Mouse (Mus musculus) telencephalon, adult 2 months (tissue): ENCODE measurements around the gene Cdh13.
"Not testable (repeated sequence)": the region's sequence is repeated elsewhere in the genome, so short reads cannot be mapped to it uniquely, and the experiment has no call there.

Experiments used
- DNase-seq: peaks from one replicate; pipeline ENCODE4 v3.0.0-alpha.2; 2011; ENCODE audit warnings: low read depth, low spot score

Gene Cdh13

DNA sequence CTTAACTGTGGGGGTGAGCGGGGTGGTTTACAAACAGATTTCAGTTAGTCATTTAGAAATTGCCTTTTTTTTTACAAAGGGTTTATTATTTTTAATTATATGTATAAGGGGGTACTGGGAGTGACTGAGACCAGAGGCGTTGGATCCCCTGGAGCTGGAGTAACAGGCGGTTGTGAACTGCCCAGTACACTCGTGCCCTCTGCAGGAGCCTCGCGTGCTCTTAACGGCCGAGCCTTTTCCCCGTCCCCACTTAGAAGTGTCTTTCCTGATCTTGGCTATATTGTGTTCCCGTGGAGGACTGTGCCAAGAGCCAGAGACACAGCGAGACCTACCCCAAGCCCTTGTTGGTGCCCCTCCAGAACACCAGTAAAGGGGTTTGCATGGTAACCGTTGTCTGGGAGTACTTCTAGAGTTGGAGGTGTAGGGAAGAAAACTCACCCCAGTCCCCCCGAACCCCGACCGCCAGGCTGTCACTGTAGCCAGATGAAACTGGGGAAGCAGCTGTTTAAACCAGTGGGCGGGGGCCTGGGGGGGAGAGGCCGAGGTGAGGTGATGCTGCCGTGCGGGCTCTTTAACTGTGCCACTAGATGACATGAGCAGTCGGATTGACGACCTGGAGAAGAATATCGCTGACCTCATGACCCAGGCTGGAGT, 1061.6 kb downstream of the Cdh13 start:
- no peak for DNase-seq

- no peak for DNase-seq
Observed at GRCm38 (mm10) chr8:119345683-119346075, 1062.1 kb downstream of the Cdh13 start.

- DNase-seq, result no peak
Observed at GRCm38 (mm10) chr8:119351647-119352046, 1068.1 kb downstream of the Cdh13 start.

DNA sequence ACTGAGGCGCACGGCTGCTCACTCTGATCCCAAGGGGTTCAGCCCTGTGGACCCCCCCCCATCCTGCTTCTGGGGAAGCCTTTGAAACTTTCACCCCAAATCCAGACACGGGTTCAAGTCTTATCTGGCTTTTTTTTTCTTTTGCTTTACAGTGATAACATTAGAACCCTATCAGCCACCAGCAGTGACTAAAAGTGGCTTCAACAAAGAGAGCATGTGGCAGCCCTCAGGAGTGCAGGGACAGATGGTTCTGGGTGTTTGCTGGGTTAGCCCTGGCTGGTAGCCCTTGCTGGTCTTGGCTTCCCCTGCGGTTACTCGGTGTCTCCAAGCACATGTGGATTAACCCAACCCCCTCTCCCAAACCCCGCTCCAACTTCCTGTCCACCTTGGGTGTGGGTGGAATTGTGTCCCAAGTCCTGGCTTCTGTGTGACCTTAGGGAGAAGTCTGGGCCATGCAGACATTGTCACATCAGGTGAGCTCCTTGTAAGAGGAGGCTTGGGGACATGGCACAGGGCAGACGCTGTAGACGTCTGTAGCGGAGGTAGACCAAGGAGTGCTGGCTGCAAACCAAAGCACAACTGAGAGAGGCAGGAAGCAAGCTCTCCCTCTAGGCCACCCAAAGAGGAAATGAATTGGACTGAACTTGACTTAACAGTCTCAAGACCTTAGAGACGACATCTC, 1069.6 kb downstream of the Cdh13 start:
- no peak for DNase-seq

GRCm38 (mm10) chr8:119353659-119354023, 1070.1 kb downstream of the Cdh13 start:
- DNase-seq, result no peak

DNA sequence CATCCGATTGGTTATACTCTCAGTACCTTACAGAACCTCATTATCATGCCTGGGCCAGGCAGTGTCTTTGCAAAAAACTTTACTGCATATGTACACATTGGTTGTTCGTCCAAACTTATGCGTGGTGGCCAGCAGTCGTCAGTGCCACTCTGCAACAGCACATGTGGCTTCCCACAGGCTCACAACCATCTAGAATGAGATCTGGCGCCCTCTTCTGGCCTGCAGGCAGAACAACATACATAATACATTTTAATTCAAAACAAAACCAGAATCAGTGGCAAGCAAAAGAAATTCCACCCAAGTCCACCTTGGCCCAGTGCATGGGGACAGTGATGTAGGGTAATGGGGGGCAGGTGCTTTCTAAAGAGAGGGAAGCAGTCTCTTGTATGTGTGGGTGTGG, 1073.1 kb downstream of the Cdh13 start:
- DNase-seq, result not testable (repeated sequence)

GRCm38 (mm10) chr8:119358175-119358574, 1074.6 kb downstream of the Cdh13 start:
- no peak for DNase-seq

GRCm38 (mm10) chr8:119358836-119359235, 1075.3 kb downstream of the Cdh13 start:
- no peak for DNase-seq

- DNase-seq, result no peak
Observed at GRCm38 (mm10) chr8:119360686-119361295, 1077.3 kb downstream of the Cdh13 start.
